Mouse (Mus musculus) E14TG2a.4 (cell line): ENCODE measurements around the gene Osbpl6.

Experiments used
- H3K27me3 ChIP-seq: 2 replicates; pipeline ENCODE4 v1.6.1; 2014; ENCODE audit warnings: low read length, control low read depth; ENCODE audit not compliant: insufficient read depth
- H3K36me3 ChIP-seq: 2 replicates; pipeline ENCODE4 v1.6.1; 2014; ENCODE audit warnings: low read length, control low read depth; ENCODE audit not compliant: insufficient read depth
- H3K4me1 ChIP-seq: replicated peaks from 2 replicates; pipeline ENCODE4 v1.6.1; 2014; ENCODE audit warnings: low read depth, low read length, control low read depth
- H3K4me3 ChIP-seq: replicated peaks from 2 replicates; pipeline ENCODE4 v1.5.1; 2014; ENCODE audit warnings: mild to moderate bottlenecking, low read length
- H3K9me3 ChIP-seq: 2 replicates; pipeline ENCODE4 v1.6.1; 2014; ENCODE audit warnings: low read length, control low read depth
- CTCF ChIP-seq: conservative IDR thresholded peaks from 2 replicates; pipeline ENCODE4 v1.5.1; 2014; ENCODE audit warnings: low read length
- NANOG ChIP-seq: IDR thresholded peaks from 2 replicates; pipeline ENCODE4 v1.6.1; 2014; ENCODE audit warnings: borderline replicate concordance, low read length, mixed read lengths
- POU5F1 ChIP-seq: IDR thresholded peaks from 2 replicates; pipeline ENCODE4 v1.6.1; 2014; ENCODE audit warnings: low read length, borderline replicate concordance

Gene Osbpl6

DNA sequence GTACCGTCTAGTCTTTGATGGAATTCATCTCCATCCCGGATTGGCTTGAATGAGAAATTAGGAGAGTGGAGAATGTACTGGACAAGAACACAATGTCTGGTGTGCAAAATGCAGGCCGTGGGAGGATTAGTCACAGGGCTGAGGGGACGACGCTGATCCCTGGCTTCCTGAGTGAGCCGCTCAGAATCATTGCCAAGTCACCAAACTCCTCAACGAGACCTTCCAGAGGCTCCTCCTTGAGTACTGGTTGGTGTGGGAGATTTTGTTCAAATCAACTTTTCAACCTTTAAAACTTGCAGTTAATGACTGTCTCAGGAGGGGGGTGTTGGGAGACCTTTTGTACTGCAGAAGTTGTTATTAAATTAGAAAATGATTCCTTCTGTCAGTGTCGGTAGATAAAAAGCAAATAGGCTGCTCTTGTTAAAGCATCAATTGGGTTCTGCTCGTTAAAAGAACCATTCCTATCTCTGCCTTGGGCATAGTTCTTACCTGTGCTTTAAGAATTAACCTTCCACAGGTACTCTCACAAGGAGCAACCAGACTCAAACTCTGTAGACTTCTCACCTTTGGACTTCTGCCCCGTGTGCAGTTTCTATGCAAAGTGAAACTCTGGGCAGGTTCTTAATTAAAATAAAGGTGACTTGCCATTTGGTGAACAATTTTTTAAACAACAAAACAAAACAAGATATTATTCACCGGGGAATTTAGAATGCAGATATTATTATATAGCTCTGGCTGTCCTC, 89.9 kb downstream of the Osbpl6 start:
- no peaks in the 10 kb centered on the region for H3K36me3 ChIP-seq
- peaks cover 4% of the 10 kb centered on the region for H3K9me3 ChIP-seq
- no peak overlapping the region for H3K4me3 ChIP-seq
- TF ChIP-seq CTCF (no peak), POU5F1 (no peak), NANOG (no peak)
- H3K4me1 ChIP-seq, result no peaks in the 10 kb centered on the region
- H3K27me3 ChIP-seq, result no peaks in the 10 kb centered on the region

DNA sequence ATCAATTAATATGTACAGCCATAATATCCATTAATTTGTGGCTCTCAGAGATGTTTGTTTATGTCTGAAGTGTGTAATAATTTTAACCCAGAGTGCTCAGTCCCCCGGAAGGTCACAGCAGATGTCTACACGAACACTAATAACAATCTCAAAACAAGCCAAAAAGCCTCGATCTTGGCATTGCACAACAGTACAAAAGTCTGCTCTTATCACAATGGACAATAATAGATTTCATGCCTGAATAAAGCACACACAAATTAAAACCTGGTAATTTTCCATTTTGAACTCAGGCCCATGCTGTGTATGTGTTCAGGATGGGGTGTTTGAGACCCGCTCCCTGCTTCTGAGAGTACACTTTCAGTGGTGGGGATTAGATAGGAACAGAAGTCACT, 90.4 kb downstream of the Osbpl6 start:
- TF ChIP-seq NANOG (no peak), POU5F1 (no peak), CTCF (no peak)
- Histone ChIP-seq H3K27me3 (no peaks in the 10 kb centered on the region), H3K36me3 (no peaks in the 10 kb centered on the region), H3K4me1 (no peaks in the 10 kb centered on the region), H3K9me3 (peaks cover 4% of the 10 kb centered on the region), H3K4me3 (no peak overlapping the region)

DNA sequence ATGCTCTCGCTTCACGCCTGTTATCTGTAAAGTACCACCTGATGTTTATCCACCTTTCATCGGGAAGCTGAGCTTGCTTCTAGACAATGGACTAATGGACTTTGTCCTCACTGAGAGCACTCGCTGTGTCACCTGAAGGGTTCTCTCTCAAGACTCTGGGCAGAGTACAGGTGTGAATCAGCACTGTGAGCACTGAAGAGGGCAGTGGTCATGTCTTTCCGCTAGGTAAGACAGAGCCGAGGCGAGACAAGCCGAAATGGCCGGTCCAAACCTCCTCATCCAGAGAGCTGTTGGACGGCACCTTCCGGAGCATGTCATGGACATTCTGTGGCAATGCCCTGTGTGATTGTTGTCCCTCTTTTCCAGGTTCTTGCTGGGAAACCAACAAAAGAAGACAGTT, 92.6 kb downstream of the Osbpl6 start:
- no peaks in the 10 kb centered on the region for H3K36me3 ChIP-seq
- no peaks in the 10 kb centered on the region for H3K27me3 ChIP-seq
- TF ChIP-seq NANOG, result no peak
- no peak for TF ChIP-seq CTCF
- TF ChIP-seq POU5F1, result no peak
- H3K9me3 ChIP-seq, result no peaks in the 10 kb centered on the region
- H3K4me1 ChIP-seq, result no peaks in the 10 kb centered on the region
- no peak overlapping the region for H3K4me3 ChIP-seq

DNA sequence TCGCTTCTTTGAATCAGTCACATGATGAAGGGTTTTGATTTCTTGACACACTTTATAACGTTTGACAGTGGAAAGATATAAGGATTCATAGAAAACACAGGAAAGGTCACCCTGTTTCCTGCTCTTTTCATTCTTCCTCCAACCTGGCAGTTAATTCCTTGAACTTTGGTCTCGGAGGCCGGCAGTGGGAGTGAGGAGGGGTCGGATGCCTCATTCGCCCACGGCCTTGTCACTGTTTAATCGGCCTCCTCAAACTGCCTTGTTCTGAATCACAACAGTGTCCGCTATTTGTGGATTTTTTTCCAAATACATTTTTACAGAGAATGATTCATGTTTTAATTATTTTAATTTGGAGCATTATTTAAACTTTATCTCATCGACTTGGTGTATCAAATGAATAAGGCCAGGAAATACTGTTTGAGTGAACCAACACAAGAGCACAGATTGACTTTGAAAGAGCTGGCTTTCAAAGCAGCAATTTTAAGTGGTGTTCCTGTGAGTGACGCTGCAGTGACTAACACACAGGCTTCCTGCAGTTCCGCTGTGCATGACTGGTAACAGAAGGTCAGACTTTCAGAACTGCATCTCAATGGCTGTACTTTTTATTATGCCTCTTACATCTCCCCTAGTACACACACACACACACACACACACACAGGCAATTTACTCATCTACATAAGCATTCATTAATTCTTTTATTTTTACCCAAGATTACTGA, 98.0 kb downstream of the Osbpl6 start:
- Histone ChIP-seq H3K36me3 (no peaks in the 10 kb centered on the region), H3K27me3 (no peaks in the 10 kb centered on the region), H3K4me3 (no peak overlapping the region), H3K9me3 (no peaks in the 10 kb centered on the region), H3K4me1 (no peaks in the 10 kb centered on the region)
- TF ChIP-seq NANOG (no peak), CTCF (no peak), POU5F1 (no peak)

DNA sequence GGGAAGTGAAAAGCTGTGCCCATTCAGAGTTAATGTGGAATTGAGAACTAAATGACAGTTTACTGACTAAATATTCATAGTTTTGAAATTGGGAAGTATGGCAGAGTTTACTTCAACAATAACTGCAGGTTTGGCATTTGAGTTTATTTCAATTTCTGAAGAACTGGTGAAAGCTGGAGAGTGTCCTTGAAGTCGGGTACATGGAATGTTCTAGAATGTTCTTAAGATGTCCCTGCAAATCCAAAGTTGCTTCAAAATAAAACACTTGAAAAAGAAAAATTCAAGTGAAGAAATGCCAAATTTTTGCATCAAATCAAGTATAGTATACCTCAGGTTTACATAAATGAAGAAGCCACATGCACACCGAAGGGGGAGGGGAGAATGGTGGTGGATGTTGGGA, 98.7 kb downstream of the Osbpl6 start:
- no peaks in the 10 kb centered on the region for H3K36me3 ChIP-seq
- no peaks in the 10 kb centered on the region for H3K4me1 ChIP-seq
- no peaks in the 10 kb centered on the region for H3K9me3 ChIP-seq
- no peak overlapping the region for H3K4me3 ChIP-seq
- TF ChIP-seq NANOG (no peak), CTCF (no peak), POU5F1 (no peak)
- H3K27me3 ChIP-seq, result no peaks in the 10 kb centered on the region

DNA sequence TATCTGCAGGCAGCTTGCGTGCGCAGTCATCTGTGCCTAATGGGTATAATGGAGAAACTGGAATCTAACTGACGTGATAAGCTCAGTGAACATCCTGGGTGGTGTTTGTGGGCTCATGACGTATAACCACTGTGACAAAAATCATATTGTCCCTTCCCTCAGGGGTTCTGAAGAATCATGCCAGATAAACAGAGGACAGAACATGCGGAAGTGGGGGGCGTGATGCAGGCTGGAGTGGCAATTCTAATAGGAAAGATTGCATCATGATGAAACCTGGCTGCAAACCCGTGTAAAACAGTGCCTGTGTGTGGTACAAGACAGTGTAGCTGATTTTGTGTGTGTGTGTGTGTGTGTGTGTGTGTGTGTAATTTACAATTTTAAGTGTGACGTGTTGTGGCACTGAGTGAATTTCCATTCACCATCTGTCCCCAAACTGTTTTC, 105.0 kb downstream of the Osbpl6 start:
- TF ChIP-seq NANOG, result no peak
- Histone ChIP-seq H3K36me3 (no peaks in the 10 kb centered on the region), H3K4me1 (no peaks in the 10 kb centered on the region), H3K27me3 (no peaks in the 10 kb centered on the region), H3K9me3 (no peaks in the 10 kb centered on the region), H3K4me3 (no peak overlapping the region)

DNA sequence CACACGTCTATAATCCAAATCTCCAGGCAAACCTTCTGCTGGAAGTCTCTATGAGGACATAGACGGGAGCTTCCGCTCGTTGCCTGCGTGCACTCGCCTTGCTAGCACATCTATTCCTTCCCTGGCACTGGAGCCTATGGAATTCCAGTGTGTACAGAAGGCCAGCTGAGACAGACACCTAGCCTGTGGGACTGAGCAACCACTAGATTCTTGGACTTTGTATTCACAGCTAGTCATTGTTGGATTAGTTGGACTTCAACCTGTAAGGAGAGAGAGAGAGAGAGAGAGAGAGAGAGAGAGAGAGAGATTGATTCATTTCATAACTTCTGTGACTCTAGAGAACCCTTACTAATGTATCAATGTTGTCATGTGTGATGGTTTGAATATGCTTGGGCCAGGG, 105.8 kb downstream of the Osbpl6 start:
- TF ChIP-seq NANOG (no peak), POU5F1 (no peak), CTCF (no peak)
- H3K4me3 ChIP-seq, result no peak overlapping the region
- H3K4me1 ChIP-seq, result no peaks in the 10 kb centered on the region
- H3K27me3 ChIP-seq, result no peaks in the 10 kb centered on the region
- H3K9me3 ChIP-seq, result no peaks in the 10 kb centered on the region
- no peaks in the 10 kb centered on the region for H3K36me3 ChIP-seq

DNA sequence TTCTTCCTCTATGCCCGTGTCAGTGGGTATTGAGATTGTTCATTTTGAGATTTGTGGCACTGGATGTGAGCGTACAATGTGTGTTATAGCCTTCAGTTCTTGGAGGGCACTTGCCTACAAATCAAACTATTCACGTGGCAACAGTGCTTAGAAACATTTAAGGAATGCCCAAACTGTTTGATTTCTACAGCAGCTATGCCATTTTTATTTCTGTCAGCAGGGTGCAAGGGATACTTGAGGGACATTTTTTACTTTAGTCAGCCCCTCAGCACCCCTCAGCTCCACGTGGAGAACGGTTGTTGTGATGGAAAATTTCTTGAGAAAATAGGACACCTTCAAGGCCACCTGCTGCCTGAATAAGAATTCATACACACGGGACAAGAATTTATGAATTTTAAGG, 106.6 kb downstream of the Osbpl6 start:
- Histone ChIP-seq H3K27me3 (no peaks in the 10 kb centered on the region), H3K4me3 (no peak overlapping the region), H3K4me1 (no peaks in the 10 kb centered on the region), H3K9me3 (no peaks in the 10 kb centered on the region), H3K36me3 (no peaks in the 10 kb centered on the region)
- TF ChIP-seq POU5F1, result no peak
- no peak for TF ChIP-seq CTCF
- no peak for TF ChIP-seq NANOG

DNA sequence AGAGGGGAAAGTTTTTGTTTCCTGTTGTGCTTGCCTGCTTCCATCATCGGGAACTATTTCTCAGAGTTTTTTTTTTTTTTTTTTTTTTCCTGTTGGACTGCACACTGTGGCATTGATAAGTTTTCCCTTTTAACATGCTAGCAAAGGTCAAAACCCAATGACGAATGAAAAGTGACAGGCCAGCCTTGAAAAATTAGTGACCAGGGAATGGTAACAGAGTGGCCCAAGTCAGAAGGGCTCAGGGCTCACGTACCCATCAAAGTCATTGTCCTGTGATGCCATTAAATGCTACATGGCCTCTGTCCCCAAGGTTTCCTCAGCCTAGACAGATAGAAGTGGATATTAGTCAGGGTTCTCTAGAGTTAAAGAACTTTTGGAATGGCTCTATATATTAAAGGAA, 107.0 kb downstream of the Osbpl6 start:
- no peak overlapping the region for H3K4me3 ChIP-seq
- no peak for TF ChIP-seq NANOG
- TF ChIP-seq POU5F1, result no peak
- TF ChIP-seq CTCF, result no peak
- H3K27me3 ChIP-seq, result no peaks in the 10 kb centered on the region
- no peaks in the 10 kb centered on the region for H3K36me3 ChIP-seq
- no peaks in the 10 kb centered on the region for H3K4me1 ChIP-seq
- no peaks in the 10 kb centered on the region for H3K9me3 ChIP-seq
